Mouse (Mus musculus) layer of hippocampus, adult 2 months (tissue): ENCODE results near the gene Tmc8. TPM values are rescaled to one million over a fixed set of nuclear protein-coding genes. Genes with fewer than 3 reads are reported as not detected.
A peak's percentile ranks its signal among the peaks of the same experiment; 100 is the strongest.

Experiments
- DNase-seq, 2 experiments: peaks; one replicate each; pipeline ENCODE4 v3.0.0; 2022; ENCODE audit warnings: low spot score in 2 of 2
- H3K27ac ChIP-seq: fragments of 200-600 bp; 2 replicates; pipeline ENCODE4 v1.8.1; 2022
- H3K4me3 ChIP-seq: fragments of 200-600 bp; 2 replicates; pipeline ENCODE4 v1.8.1; 2022; ENCODE audit warnings: mild to moderate bottlenecking
- CTCF ChIP-seq: fragments of 200-600 bp; conservative IDR thresholded peaks from 2 replicates; pipeline ENCODE4 v1.8.1; 2022; ENCODE audit warnings: antibody characterized with exemption, mild to moderate bottlenecking, moderate library complexity
- long read RNA-seq, 2 experiments: library from polyadenylated mRNA; stranded (forward); transcript quantifications; one replicate each; pipeline ENCODE4 v2.0.0; 2021; ENCODE audit warnings: borderline mapping rate in 2 of 2
- total RNA-seq, 2 experiments: library from RNA; stranded (reverse); gene quantifications; 2 replicates each; pipeline ENCODE4 v1.2.3; 2021

The Tmc8 gene
- total RNA-seq: under 1 TPM; 0.64 to 0.91 TPM
- long read RNA-seq, experiment 1: 0 reads
- long read RNA-seq, experiment 2, partial matches to known transcripts: 1 of 1 reads
- long read RNA-seq, experiment 2, other reads (novel, unspliced or antisense): 0 of 1 reads

DNA sequence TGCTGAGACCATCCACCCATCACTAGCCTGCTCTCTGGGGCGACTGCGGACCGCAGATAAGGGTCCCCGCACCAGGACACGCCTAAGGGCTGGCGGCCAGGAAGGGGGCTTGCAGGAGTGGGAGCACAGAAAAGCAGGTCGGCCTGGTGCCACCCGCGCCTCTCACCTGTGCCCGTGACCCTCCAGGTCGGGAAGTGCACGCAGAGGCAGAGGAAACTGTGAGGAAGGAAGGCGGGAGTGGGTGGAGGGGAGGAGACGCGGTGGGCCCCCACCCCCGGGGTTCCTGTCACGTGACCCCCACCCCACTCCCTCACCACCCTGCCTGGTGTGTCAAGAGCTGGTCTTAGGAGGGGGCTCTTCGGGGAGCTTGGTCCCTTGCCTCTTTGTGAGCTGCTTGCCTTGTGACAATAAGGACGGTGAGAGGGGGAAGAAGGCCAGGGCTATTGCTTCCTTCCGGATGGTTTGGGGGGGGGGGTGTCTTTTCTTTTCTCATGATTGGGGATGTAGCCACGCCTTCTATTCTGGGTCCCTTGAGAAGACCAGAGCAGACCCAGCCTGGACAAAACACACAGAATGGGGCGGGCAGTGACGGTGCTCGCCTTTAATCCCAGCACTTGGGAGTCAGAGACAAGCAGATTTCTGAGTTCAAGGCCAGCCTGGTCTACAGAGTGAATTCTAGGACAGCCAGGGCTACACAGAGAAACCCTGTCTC, at the start of gene Tmc8, which contains the start of gene Tmc6:
Gene Tmc8 (plus strand): TSS at position 84 of the 712 bp plus-strand sequence.
Gene Tmc6 (minus strand): TSS at position 206 of the 712 bp plus-strand sequence.
- DNase-seq: no peak
- no peak for TF ChIP-seq CTCF
- Histone ChIP-seq H3K4me3 (peak within 1 kb of the TSS; percentile 50), H3K27ac (peak within 1 kb of the TSS; percentile 89)

DNA sequence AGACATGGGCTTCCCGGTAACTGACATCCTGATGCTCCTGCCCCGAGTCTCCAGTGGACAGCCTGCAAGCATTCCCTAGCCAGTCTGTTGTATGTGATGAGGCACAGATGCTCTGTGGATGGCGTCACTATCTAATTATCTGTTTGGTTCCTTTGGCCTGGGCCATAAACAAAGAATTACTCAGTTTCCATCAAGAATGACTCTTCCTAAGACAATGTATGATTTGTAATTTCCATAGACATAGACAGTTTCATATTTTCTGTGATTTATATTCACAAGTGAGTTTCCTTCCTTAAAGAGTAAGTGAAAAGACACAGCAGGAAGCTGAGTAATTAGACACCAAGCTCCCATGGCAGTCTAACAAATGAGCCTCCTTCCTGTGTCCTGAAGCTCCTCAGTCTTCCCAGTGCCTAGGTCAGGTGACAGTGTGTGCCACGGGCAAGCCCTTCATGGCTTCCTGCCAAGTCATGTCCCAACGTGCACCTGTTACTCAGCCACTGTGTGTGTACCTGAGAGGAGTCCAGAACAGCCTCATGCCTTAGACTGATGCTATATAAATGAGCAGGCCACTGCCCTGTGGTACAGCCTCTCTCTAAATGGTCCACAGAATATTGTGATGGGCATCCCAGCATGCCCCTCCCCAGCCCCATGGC, 45.7 kb upstream of the Tmc8 start:
- peak overlapping the region; percentile 77; the same call in 1 of the 2 replicates for H3K27ac ChIP-seq
- no peak for TF ChIP-seq CTCF
- no peak overlapping the region for H3K4me3 ChIP-seq
- no peak for DNase-seq

DNA sequence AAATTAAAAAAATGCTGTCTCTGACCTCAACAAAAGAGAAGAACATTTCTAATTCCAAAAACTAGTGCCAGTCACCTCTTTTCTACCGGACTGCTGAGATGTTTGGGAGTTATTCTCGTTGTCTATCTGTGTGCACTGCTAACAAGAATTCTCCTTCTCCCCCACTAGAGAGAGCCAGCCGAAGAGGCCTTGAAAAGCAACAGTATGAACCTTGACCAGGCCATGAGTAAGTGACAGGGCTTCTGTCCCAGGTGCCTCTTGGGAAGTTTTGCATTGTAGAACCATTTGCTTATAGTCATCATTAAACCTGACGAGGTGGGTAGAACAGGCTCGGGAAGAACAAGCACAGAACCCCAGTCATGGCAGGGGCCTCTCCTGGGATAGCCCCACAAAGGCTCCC, 43.8 kb upstream of the Tmc8 start:
- TF ChIP-seq CTCF: no peak
- Histone ChIP-seq H3K27ac (0 out of 2 replicates have a peak overlapping the region, but pooled peaks have one; percentile 1), H3K4me3 (no peak overlapping the region)
- no peak for DNase-seq

DNA sequence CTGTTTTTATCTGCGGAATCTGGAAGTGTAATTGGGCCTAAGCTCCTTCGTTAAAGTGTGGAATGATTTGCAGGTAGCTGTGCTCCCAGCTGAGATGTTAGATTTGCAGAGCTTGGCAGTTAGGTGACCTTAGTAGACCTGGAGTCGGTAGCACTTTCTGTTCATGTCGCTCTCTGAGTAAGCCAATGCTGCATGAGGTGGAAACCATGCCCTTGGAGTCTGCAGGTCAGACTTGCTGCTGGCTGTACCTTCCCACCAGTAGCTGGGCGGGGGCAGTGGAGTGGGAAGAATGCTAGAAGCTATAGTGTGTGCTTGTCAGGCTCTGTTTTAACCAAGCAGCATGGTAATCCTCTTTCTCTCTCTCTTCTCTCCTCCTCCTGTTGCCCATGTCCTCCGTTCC, 40.7 kb upstream of the Tmc8 start:
- no peak overlapping the region for H3K4me3 ChIP-seq
- DNase-seq: no peak
- H3K27ac ChIP-seq: peak overlapping the region; percentile 77; the same call in 1 of the 2 replicates
- no peak for TF ChIP-seq CTCF

DNA sequence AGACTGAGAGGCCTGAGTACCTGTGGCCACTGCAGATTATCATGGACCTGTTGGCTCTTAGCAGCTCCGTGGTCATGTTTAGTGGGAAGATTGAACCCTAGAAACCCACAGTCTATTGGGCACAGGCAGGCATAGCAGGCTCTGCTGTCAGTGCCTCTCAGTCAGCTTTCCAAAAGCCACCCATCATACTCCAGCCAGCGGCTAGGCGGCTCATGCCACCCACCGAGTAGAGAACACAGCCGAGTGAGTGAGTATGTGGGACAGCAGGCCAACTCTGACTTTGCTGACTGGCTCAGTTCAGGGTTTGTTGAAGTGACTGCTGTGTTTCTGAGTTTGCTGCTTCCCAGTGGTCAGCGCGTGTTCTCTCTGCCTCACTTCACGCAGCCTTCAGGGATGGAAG, 39.6 kb upstream of the Tmc8 start:
- DNase-seq: no peak
- Histone ChIP-seq H3K4me3 (no peak overlapping the region), H3K27ac (peak overlapping the region; percentile 77)
- TF ChIP-seq CTCF: no peak; the same call in 1 of the 2 replicates

DNA sequence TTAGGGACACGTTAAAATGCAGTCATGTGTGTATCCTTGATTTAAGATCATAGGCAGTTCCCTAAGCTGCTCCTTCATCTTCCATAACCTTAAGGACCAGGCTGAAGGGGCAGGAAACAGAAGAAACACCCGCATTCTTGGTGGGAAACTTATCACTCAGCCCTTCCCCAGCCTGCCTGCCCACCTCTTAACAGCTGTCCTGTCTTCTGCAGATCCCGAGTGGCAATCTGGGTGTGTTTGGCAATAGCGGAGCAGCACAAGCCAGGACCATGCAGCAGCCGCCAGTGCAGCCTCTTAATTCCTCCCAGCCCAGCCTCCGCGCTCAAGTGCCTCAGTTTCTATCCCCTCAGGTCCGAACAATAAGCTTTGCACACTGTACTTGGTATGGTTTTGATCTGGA, 39.2 kb upstream of the Tmc8 start:
- peak overlapping the region; percentile 77 for H3K27ac ChIP-seq
- no peak for TF ChIP-seq CTCF
- no peak for DNase-seq

DNA sequence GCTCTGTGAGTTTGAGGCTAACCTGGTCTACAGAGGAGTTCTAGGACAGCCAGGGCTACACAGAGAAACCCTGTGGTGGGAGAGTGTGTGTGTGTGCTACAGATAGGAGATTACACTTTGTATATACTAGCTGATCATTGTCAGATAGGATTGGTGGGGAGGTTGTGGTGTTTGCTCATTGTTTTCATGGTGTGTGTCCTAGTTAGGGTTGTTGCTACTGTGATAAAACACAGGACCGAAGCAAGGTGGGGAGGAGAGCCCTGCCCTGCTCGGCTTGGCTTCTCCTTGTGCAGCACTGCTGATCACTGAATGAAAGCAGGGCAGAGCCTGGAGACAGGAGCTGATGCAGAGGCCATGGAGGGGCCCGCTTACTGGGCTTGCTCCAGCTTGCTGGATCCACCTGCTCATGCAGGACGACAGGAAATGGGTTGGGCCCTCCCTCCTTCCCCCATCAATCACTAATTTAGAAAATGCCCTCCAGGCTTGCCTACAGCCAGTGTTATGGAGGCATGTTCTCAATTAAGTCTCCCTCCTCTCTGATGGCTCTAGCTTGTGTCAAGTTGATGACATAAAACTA, 38.3 kb upstream of the Tmc8 start:
- no peak overlapping the region for H3K4me3 ChIP-seq
- no peak for DNase-seq
- peak overlapping the region; percentile 77; the same call in 1 of the 2 replicates for H3K27ac ChIP-seq
- no peak for TF ChIP-seq CTCF

More for the DNA sequence above, 39.2 kb upstream of the Tmc8 start:
- H3K4me3 ChIP-seq: no peak overlapping the region

DNA sequence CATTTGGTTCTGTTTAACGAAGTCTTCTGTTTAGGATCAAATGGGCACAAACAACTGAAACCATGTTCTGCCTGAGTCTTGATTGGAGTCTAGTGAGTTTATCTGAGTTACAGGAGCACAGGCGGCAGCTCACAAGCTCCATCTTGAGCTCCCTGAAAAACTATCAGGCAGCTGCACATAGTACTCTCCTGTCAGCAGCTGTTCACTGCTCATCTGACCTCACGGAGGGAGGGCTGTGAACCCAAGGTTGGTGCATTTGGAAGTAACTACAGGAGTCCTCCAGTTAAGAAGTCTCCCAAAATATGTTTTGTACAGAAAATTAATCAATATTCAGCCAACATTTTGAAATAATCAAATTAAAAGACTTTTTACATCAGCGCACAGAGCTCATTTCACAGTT, 33.2 kb upstream of the Tmc8 start:
- no peak overlapping the region for H3K4me3 ChIP-seq
- H3K27ac ChIP-seq: peak overlapping the region; percentile 92
- TF ChIP-seq CTCF: no peak
- no peak for DNase-seq

DNA sequence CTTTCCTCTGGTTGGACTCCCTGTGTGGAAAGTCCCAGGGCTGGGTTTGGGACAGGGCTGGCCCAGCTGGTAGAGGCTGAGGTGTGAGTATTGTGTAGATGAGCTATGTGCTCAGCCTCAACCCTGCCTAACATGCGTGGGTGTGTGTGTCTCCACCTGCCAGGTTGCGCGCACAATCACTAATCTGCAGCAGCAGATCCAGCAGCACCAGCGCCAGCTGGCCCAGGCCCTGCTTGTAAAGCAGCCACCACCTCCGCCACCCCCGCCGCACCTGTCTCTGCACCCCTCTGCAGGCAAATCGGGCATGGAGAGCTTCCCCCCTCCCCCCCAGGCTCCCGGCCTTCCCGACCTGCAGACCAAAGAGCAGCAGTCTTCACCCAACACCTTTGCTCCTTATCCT, 32.5 kb upstream of the Tmc8 start:
- peak; percentile 82 to 89 for DNase-seq
- Histone ChIP-seq H3K27ac (peak overlapping the region; percentile 92), H3K4me3 (no peak overlapping the region)
- TF ChIP-seq CTCF: no peak

DNA sequence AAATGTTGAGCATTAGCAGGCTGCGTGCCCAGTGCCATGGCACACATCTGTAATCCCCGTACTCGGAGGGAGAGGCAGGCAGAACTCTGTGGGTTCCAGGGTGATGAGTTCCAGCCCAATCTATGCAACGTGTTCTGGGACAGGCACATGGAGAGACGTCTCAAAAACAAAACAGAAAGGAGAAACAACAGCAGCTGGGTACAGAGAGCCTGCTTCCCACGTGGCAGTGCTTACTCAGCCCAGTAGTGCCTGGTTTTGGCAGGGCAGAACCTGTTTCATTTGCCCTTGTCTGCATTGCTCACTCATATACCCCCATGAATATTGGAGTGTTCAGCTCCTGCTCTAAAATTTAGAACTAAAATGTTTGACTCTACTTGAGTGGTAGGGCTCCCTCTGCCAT, 30.3 kb upstream of the Tmc8 start:
- DNase-seq: peak in 1 of 2 experiments; percentile 49
- peak overlapping the region; percentile 92 for H3K27ac ChIP-seq
- no peak overlapping the region for H3K4me3 ChIP-seq
- no peak for TF ChIP-seq CTCF

DNA sequence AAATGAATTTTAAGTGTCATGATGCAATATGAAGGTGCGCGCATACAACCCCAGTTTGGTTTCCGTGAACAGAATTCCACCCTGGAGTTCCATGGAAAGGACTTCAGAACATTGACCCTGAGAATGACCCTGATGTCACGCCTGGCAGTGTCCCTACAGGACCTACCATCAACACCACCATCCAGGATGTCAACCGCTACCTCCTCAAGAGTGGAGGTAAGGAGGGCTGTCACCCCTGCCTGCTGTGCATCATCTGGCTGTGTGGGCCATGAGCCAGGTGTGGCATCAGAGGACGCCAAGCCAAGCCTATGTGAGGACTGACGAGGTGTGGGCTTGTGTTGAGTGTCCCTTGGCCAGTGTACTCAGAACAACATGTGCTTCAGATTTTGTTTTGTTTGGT, 26.0 kb upstream of the Tmc8 start:
- DNase-seq: no peak
- no peak overlapping the region for H3K4me3 ChIP-seq
- TF ChIP-seq CTCF: no peak
- no peak overlapping the region for H3K27ac ChIP-seq

DNA sequence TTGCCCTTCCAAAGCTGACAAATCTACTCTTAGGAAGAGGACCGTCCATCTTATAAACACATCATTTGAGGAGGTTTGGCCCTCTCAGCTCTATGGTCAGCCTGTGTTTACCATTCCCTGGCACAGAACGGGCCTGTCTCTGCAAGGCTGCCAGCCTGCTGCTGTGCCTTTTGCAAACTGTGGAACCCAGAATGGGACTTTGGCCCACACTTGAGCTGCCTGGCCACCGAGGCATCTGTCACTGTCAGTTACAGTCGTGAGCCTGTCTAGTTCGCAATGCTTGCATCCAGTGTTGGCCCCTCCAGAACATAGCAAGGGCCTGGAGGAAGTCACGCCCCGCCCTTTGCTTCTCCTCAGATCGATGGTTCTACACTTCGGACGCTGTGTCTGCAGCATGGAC, 22.6 kb upstream of the Tmc8 start:
- no peak for DNase-seq
- TF ChIP-seq CTCF: no peak
- H3K27ac ChIP-seq: peak overlapping the region; percentile 71
- no peak overlapping the region for H3K4me3 ChIP-seq

DNA sequence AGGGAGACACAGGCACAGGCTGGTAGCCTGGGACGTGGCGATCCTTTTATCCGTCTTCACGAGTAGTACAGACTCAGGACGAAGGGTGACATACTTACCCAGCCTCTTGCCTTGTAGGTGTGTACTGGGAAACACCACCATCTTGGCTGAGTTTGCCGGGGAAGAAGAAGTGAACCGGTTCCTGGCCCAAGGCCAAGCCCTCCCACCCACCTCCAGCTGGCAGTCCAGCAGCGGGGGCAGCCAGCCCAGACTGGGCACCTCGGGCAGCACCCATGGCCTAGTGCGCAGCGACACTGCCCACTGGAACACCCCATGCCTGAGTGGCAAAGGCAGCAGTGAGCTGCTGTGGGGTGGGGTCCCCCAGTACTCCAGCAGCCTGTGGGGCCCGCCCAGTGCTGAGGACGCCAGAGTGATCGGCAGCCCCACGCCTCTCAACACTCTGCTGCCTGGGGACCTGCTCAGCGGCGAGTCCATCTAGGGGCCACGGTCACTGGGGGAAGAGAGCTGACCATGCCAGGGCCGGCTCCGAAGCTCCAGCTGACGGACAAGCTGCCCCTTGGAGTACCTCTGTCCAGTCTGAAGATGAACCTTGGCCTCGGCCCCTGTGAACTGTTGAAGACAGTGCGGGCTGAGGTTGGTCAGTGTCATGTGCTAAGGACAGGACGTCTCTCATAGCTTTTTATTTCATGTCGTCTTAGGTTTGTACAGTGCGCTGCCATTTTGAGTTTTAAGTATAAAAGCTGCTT, 21.3 kb upstream of the Tmc8 start:
- H3K4me3 ChIP-seq: no peak overlapping the region
- no peak for DNase-seq
- no peak for TF ChIP-seq CTCF
- H3K27ac ChIP-seq: peak overlapping the region; percentile 71
